Mouse (Mus musculus) gastrocnemius, adult 18-20 months (tissue): ENCODE measurements around the gene Gatad1. TPM values are rescaled to one million over a fixed set of nuclear protein-coding genes. Genes with fewer than 3 reads are reported as not detected.
A peak's percentile ranks its signal among the peaks of the same experiment; 100 is the strongest.
"Not testable (repeated sequence)": the region's sequence is repeated elsewhere in the genome, so short reads cannot be mapped to it uniquely, and the experiment has no call there.

ENCODE experiments used
- DNase-seq: peaks from one replicate; pipeline ENCODE4 v3.0.0; 2021; ENCODE audit warnings: low spot score
- long read RNA-seq, 2 experiments: library from polyadenylated mRNA; stranded (forward); transcript quantifications; one replicate each; pipeline ENCODE4 v2.0.0; 2021
- total RNA-seq, 2 experiments: library from RNA; stranded (reverse); gene quantifications; 2 replicates each; pipeline ENCODE4 v1.2.3; 2021

Gene Gatad1
- total RNA-seq = 10 to 100 TPM; 87.4 to 99.2 TPM
- long read RNA-seq, experiment 1, transcript Gatad1-201 (5 exons, 2,545 nt) = major isoform, 36 of 49 reads
- long read RNA-seq, experiment 1, partial matches to known transcripts = 1 of 49 reads
- long read RNA-seq, experiment 1, other reads (novel, unspliced or antisense) = 11 of 49 reads
- long read RNA-seq, experiment 2, transcript Gatad1-201 (5 exons, 2,545 nt) = major isoform, 28 of 40 reads
- long read RNA-seq, experiment 2, partial matches to known transcripts = 2 of 40 reads
- long read RNA-seq, experiment 2, other reads (novel, unspliced or antisense) = 10 of 40 reads

GRCm38 (mm10) chr5:3657085-3657484 lies at the start of gene Gatad1:
Gene Gatad1, minus strand, starts transcription at chr5:3657185.
- DNase-seq = no peak

- no peak for DNase-seq
These were observed 45.2 kb upstream of the Gatad1 start for GRCm38 (mm10) chr5:3702180-3702579.

GRCm38 (mm10) chr5:3700025-3700424 lies 43.0 kb upstream of the Gatad1 start:
- DNase-seq = no peak

GRCm38 (mm10) chr5:3696031-3696430 lies 39.0 kb upstream of the Gatad1 start:
- DNase-seq = no peak

- DNase-seq = no peak
These were observed 38.2 kb upstream of the Gatad1 start for GRCm38 (mm10) chr5:3695191-3695590.

- DNase-seq = no peak
These were observed 36.0 kb upstream of the Gatad1 start for GRCm38 (mm10) chr5:3692956-3693355.

- no peak for DNase-seq
These were observed 34.3 kb upstream of the Gatad1 start for GRCm38 (mm10) chr5:3691283-3691682.

- DNase-seq = no peak
These were observed 31.3 kb upstream of the Gatad1 start for GRCm38 (mm10) chr5:3688298-3688697.

- DNase-seq = no peak
These were observed 13.1 kb upstream of the Gatad1 start for GRCm38 (mm10) chr5:3669938-3670554.

GRCm38 (mm10) chr5:3666585-3666984 lies 9.6 kb upstream of the Gatad1 start:
- DNase-seq = no peak

GRCm38 (mm10) chr5:3665225-3665624 lies 8.2 kb upstream of the Gatad1 start:
- no peak for DNase-seq

GRCm38 (mm10) chr5:3653801-3654200 lies 3.2 kb downstream of the Gatad1 start:
- DNase-seq = no peak

GRCm38 (mm10) chr5:3652903-3653575 lies 3.9 kb downstream of the Gatad1 start:
- not testable (repeated sequence) for DNase-seq

GRCm38 (mm10) chr5:3651621-3652020 lies 5.4 kb downstream of the Gatad1 start:
- no peak for DNase-seq

GRCm38 (mm10) chr5:3650881-3651280 lies 6.1 kb downstream of the Gatad1 start, which contains the start of gene Tmbim7:
Gene Tmbim7, plus strand, starts transcription at chr5:3651181.
- no peak for DNase-seq

GRCm38 (mm10) chr5:3648849-3649210 lies 8.2 kb downstream of the Gatad1 start:
- DNase-seq = no peak

- no peak for DNase-seq
These were observed 8.7 kb downstream of the Gatad1 start for GRCm38 (mm10) chr5:3648206-3648848.

GRCm38 (mm10) chr5:3647708-3648121 lies 9.3 kb downstream of the Gatad1 start:
- peak; percentile 90 for DNase-seq

GRCm38 (mm10) chr5:3646991-3647707 lies 9.8 kb downstream of the Gatad1 start:
- DNase-seq = peak; percentile 39

- DNase-seq = no peak
These were observed 10.4 kb downstream of the Gatad1 start for GRCm38 (mm10) chr5:3646539-3646938.

GRCm38 (mm10) chr5:3645326-3645725 lies 11.7 kb downstream of the Gatad1 start:
- no peak for DNase-seq
